Mouse (Mus musculus): ENCODE results near the gene Med4.

- TF ChIP-seq POLR2A (IDR thresholded peaks at IDR 0.05; ENCODE audit: extremely low read depth, insufficient read depth, low read length) (no peak), CTCF (IDR thresholded peaks at IDR 0.05; ENCODE audit: low read depth, low read length) (no peak)
These were observed 37.6 kb upstream of the Med4 start for GRCm38 (mm10) chr14:73472205-73472604.
